In the genomic region with DNA sequence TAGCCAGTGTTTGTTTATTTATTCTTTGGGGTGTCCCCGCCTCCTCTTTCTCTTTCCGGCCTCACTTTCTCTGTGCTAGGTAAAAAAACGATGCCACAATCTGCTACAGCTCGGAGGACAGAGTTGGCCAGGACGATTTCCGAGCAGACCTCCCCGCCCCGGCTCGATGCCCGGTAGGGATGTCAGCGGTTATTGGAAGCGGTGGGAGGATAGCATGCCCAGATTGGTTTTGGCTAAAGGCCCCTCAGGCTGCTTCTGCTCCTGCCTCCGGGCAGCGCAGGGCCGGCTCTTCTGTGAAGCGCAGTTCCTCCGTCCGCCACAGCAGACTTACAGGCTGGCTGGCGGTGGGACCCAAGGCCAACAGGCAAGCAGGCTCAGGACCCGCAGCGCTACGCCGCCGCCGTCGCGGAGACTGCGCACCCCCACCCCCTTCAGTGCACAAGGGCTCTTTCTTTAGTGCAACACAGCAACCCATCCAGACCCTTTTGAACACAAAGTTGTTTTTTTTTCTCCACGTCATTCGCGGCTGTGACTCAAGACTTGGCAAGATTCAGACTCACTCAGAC, we compare ENCODE assay signal across 8 mouse cellular contexts. TPM values are rescaled to one million over a fixed set of nuclear protein-coding genes. Genes with fewer than 3 reads are reported as not detected.
DNase-seq lines count a peak whose midpoint lies in the region; ATAC-seq and TF ChIP-seq lines count a peak whose summit lies in the region.

Gfra1 (minus strand) TSS at position 414 of the 566 bp plus-strand sequence.

- H3K27me3 ChIP-seq in testis, adult 2 months (ENCODE audit: control insufficient read depth, insufficient read depth, low read length): peaks cover 5% of the 10 kb centered on the region
- peaks cover 71% of the 10 kb centered on the region for H3K27me3 ChIP-seq in embryonic facial prominence, embryonic 14.5 days (replicated peaks; ENCODE audit: control insufficient read depth, insufficient read depth, low read length)
- H3K27me3 ChIP-seq in limb, embryonic 11.5 days (ENCODE audit: control insufficient read depth, insufficient read depth, low read length): peaks cover 28% of the 10 kb centered on the region
- H3K27me3 ChIP-seq in midbrain, embryonic 13.5 days: peaks cover 38% of the 10 kb centered on the region

- H3K9ac ChIP-seq in embryonic facial prominence, embryonic 14.5 days (ENCODE audit: low read depth, low read length): peak within 1 kb of the TSS; percentile 63
- H3K9ac ChIP-seq in limb, embryonic 11.5 days (ENCODE audit: low read length): peak within 1 kb of the TSS; percentile 17
- peak within 1 kb of the TSS; percentile 73 for H3K9ac ChIP-seq in midbrain, embryonic 13.5 days (replicated peaks)

- peaks cover 22% of the 10 kb centered on the region for H3K4me1 ChIP-seq in testis, adult 2 months (ENCODE audit: control insufficient read depth, insufficient read depth, low read length)
- peaks cover 47% of the 10 kb centered on the region for H3K4me1 ChIP-seq in embryonic facial prominence, embryonic 14.5 days (ENCODE audit: control insufficient read depth, insufficient read depth, low read length)
- H3K4me1 ChIP-seq in limb, embryonic 11.5 days (ENCODE audit: control insufficient read depth, insufficient read depth, low read length): peaks cover 22% of the 10 kb centered on the region
- peaks cover 64% of the 10 kb centered on the region for H3K4me1 ChIP-seq in midbrain, embryonic 13.5 days (replicated peaks)

- no peak for TF ChIP-seq CTCF in testis, adult 2 months (IDR thresholded peaks at IDR 0.05; ENCODE audit: control insufficient read depth, insufficient read depth, insufficient replicate concordance, low read depth, low read length)

- no peaks in the 10 kb centered on the region for H3K9me3 ChIP-seq in embryonic facial prominence, embryonic 14.5 days (ENCODE audit: control insufficient read depth, low read length)
- H3K9me3 ChIP-seq in limb, embryonic 11.5 days (ENCODE audit: control insufficient read depth, low read length): no peaks in the 10 kb centered on the region
- H3K9me3 ChIP-seq in midbrain, embryonic 13.5 days: no peaks in the 10 kb centered on the region

- peak within 1 kb of the TSS; percentile 91 for H3K4me2 ChIP-seq in embryonic facial prominence, embryonic 14.5 days (ENCODE audit: low read depth, low read length)
- H3K4me2 ChIP-seq in limb, embryonic 11.5 days (ENCODE audit: low read depth, severe bottlenecking): peak within 1 kb of the TSS; percentile 94
- peak within 1 kb of the TSS; percentile 90 for H3K4me2 ChIP-seq in midbrain, embryonic 13.5 days (replicated peaks)

- DNase-seq in testis, postnatal 14 days (ENCODE audit: low spot score): no peak
- peak; percentile 76 for DNase-seq in embryonic facial prominence, embryonic 14.5 days (ENCODE audit: low spot score)
- DNase-seq in heart, adult 8-10 months (ENCODE audit: low spot score): peak; percentile 11
- peak; percentile 11 for DNase-seq in kidney, adult 9 months
- DNase-seq in limb, embryonic 11.5 days (ENCODE audit: low spot score): peak; percentile 83
- DNase-seq in thymus, adult 18-20 months: peak; percentile 11 to 19

- WGBS in embryonic facial prominence, embryonic 14.5 days: under 1% methylated on average over 31 of the region's 31 CpGs
- WGBS in limb, embryonic 11.5 days: under 1% methylated on average over 31 of the region's 31 CpGs
- WGBS in midbrain, embryonic 13.5 days: under 1% methylated on average over 31 of the region's 31 CpGs

- no peak for TF ChIP-seq POLR2A in testis, adult 2 months (IDR thresholded peaks at IDR 0.05; ENCODE audit: control insufficient read depth, low read depth, low read length)

- peak within 1 kb of the TSS; percentile 33 for H3K4me3 ChIP-seq in testis, adult 2 months (ENCODE audit: control insufficient read depth, low read depth, low read length)
- H3K4me3 ChIP-seq in embryonic facial prominence, embryonic 14.5 days (ENCODE audit: low read depth, low read length): peak within 1 kb of the TSS; percentile 48
- H3K4me3 ChIP-seq in limb, embryonic 11.5 days (ENCODE audit: low read depth, low read length): peak within 1 kb of the TSS; percentile 47
- peak within 1 kb of the TSS; percentile 59 for H3K4me3 ChIP-seq in midbrain, embryonic 13.5 days (replicated peaks)

- H3K36me3 ChIP-seq in testis, adult 2 months (ENCODE audit: control insufficient read depth, insufficient read depth, low read length): no peaks in the 10 kb centered on the region
- H3K36me3 ChIP-seq in embryonic facial prominence, embryonic 14.5 days (ENCODE audit: control insufficient read depth, insufficient read depth, low read length): no peaks in the 10 kb centered on the region
- no peaks in the 10 kb centered on the region for H3K36me3 ChIP-seq in limb, embryonic 11.5 days (ENCODE audit: control insufficient read depth, insufficient read depth, low read length)
- no peaks in the 10 kb centered on the region for H3K36me3 ChIP-seq in midbrain, embryonic 13.5 days

- H3K27ac ChIP-seq in testis, adult 2 months (ENCODE audit: control insufficient read depth, insufficient read depth, low read depth, low read length): no peak within 1 kb of the TSS
- H3K27ac ChIP-seq in embryonic facial prominence, embryonic 14.5 days (replicated peaks; ENCODE audit: low read depth, low read length): peak within 1 kb of the TSS; percentile 16
- H3K27ac ChIP-seq in limb, embryonic 11.5 days (replicated peaks; ENCODE audit: low read depth, low read length): no peak within 1 kb of the TSS
- peak within 1 kb of the TSS; percentile 83 for H3K27ac ChIP-seq in midbrain, embryonic 13.5 days

- ATAC-seq in embryonic facial prominence, embryonic 14.5 days (ENCODE audit: low read depth): peak; percentile 15; the same call in 1 of the 2 replicates
- no peak for ATAC-seq in limb, embryonic 11.5 days (ENCODE audit: insufficient number of reproducible peaks, low FRiP score, low TSS enrichment, low read depth)
- ATAC-seq in midbrain, embryonic 13.5 days: peak; percentile 64

RNA-seq across cellular contexts. Expression of gene Gfra1, which starts in this region (rescaled TPM):
- 1.2 and 1.6 TPM in 2 replicates for polyA plus RNA-seq in testis, adult 2 months (2012; rRNA removed)
- polyA plus RNA-seq in embryonic facial prominence, embryonic 14.5 days (2014; fragmentation: Nextera tagmentation; extraction: Ambion mirVana): 22.5 and 25.0 TPM in 2 replicates
- total RNA-seq in heart, adult 8-10 months (2022): 1 to 10 TPM; 4.8 to 5.4 (median 5.2) TPM
- 5.6 and 5.8 TPM in 2 replicates for polyA plus RNA-seq in limb, embryonic 11.5 days (2014; fragmentation: Nextera tagmentation; extraction: Ambion mirVana)
- 42.5 and 47.9 TPM in 2 replicates for polyA plus RNA-seq in midbrain, embryonic 13.5 days (2015; fragmentation: Nextera tagmentation; extraction: Ambion mirVana)

Comparison
In these comparisons a context has a peak if more than half of its experiments do, and no peak if none do; other contexts are left out.
1. H3K27ac ChIP-seq: peak in embryonic facial prominence, embryonic 14.5 days (single experiment) and midbrain, embryonic 13.5 days (single experiment); none in testis, adult 2 months (single experiment) and limb, embryonic 11.5 days (single experiment).
2. H3K9ac ChIP-seq: peak in every context shown above with its lines; median percentile 73 in midbrain, embryonic 13.5 days; 63 in embryonic facial prominence, embryonic 14.5 days; 17 in limb, embryonic 11.5 days.
3. Peak in every context shown above with its lines, with median percentiles within 50 percentile points of each other: H3K4me3 ChIP-seq and H3K4me2 ChIP-seq.